Mouse (Mus musculus) midbrain, embryonic 11.5 days (tissue): ENCODE data around the gene Serinc4. TPM values are rescaled to one million over a fixed set of nuclear protein-coding genes. Genes with fewer than 3 reads are reported as not detected.

ENCODE experiments used
- ATAC-seq: fragments of 200-750 bp; cut with Nextera tagmentation; 2 replicates; pipeline ENCODE4 v1.8.0; 2017; ENCODE audit warnings: moderate TSS enrichment, moderate library complexity; ENCODE audit not compliant: low FRiP score
- DNase-seq: peaks from one replicate; pipeline ENCODE4 v3.0.0; 2015; ENCODE audit warnings: low spot score; ENCODE audit errors: missing footprints
- H3K27ac ChIP-seq: fragments of 300-500 bp; sonication (generic); 2 replicates; pipeline ENCODE4 v1.5.1; 2014; ENCODE audit warnings: low read depth, low read length
- H3K27me3 ChIP-seq: fragments of 300-500 bp; sonication (generic); 2 replicates; pipeline ENCODE4 v1.6.1; 2014; ENCODE audit warnings: mild to moderate bottlenecking, low read length, moderate library complexity, mixed read lengths; ENCODE audit not compliant: control insufficient read depth, insufficient read depth
- H3K36me3 ChIP-seq: fragments of 300-500 bp; sonication (generic); 2 replicates; pipeline ENCODE4 v1.6.1; 2014; ENCODE audit warnings: mild to moderate bottlenecking, low read length, moderate library complexity, mixed read lengths; ENCODE audit not compliant: control insufficient read depth, insufficient read depth
- H3K4me1 ChIP-seq: fragments of 300-500 bp; sonication (generic); 2 replicates; pipeline ENCODE4 v1.6.1; 2014; ENCODE audit warnings: low read length; ENCODE audit not compliant: control insufficient read depth, insufficient read depth
- H3K4me2 ChIP-seq: fragments of 300-500 bp; sonication (generic); 2 replicates; pipeline ENCODE4 v1.6.1; 2014; ENCODE audit warnings: mild to moderate bottlenecking, moderate library complexity
- H3K4me3 ChIP-seq: fragments of 300-500 bp; sonication (generic); 2 replicates; pipeline ENCODE4 v1.5.1; 2014; ENCODE audit warnings: low read depth, low read length
- H3K9ac ChIP-seq: fragments of 300-500 bp; sonication (generic); 2 replicates; pipeline ENCODE4 v1.6.1; 2014; ENCODE audit warnings: low read length
- H3K9me3 ChIP-seq: fragments of 300-500 bp; sonication (generic); 2 replicates; pipeline ENCODE4 v1.6.1; 2016; ENCODE audit warnings: low read length; ENCODE audit not compliant: control insufficient read depth
- WGBS: fragments of 180-500 bp; shearing (Covaris S2); extraction: QIAGEN DNeasy Blood & Tissue Kit; methylation state at CpG from one replicate; pipeline ENCODE4 v1.1.7; 2014; 5-methylcytosine and 5-hydroxymethylcytosine counted together
- polyA plus RNA-seq: library from polyadenylated mRNA; unstranded; fragments of >200 nt; fragmentation: Nextera tagmentation; extraction: Ambion mirVana; gene quantifications from 2 replicates; pipeline ENCODE4 v1.2.1, GENCODE M21; 2014

Serinc4 gene
- polyA plus RNA-seq, 1 experiment from 2014 or later, result 0.48 TPM

- H3K9ac ChIP-seq, result peak overlapping the region; percentile 97
- H3K4me2 ChIP-seq, result peak overlapping the region; percentile 95
- H3K27ac ChIP-seq, result peak overlapping the region; percentile 85
- WGBS, result under 1% methylated on average over 47 of the region's 54 CpGs
- H3K9me3 ChIP-seq, result no peaks in the 10 kb centered on the region
- ATAC-seq (peak; percentile 69), DNase-seq (peak; percentile 91)
- peaks cover 11% of the 10 kb centered on the region for H3K4me1 ChIP-seq
- H3K4me3 ChIP-seq, result peak overlapping the region; percentile 98
- 0 out of 2 replicates have a peak, but pooled peaks cover 5% of the 10 kb centered on the region for H3K36me3 ChIP-seq
- no peaks in the 10 kb centered on the region for H3K27me3 ChIP-seq
Observed at GRCm38 (mm10) chr2:121449545-121450011, 7.0 kb downstream of the Serinc4 start.

DNA sequence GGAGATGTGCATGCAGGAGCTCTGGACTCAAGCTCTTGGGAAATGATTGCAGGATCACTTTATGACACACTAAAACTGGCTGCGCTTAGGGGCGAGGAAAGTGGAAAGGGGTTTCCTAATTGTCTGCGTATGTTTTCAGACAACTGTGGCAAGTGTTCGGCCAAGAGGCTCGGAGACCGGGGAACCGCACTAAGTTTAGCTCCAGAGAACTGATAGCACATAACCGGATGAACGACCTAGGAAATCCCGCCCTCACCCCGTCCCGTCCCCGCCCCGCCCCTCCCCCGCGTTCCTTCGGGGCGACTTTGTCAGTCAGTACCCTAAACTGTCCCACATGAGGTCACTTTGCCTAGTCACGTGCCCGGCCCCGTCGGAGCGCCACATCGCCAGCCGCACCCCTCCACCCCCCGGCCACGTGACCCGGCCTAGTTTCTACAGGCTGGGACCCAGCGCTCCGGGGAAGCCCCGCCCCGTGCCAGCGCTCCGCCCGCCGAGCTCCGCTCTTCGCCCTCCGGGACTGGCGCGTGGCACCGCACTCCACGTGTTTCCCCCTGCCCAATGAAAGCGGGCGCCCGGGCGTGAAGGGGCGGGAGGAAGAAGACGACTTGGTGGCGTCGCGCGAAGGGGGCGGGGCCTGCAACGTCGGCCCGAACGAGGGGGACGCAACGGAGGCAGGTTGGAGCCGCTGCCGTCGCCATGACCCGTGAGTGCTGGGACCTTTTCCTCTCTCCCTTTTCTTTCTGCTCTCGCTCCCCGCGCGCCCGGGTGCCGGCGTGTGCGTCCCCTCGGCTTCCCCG lies 7.6 kb downstream of the Serinc4 start, which contains the start of gene Serf2:
TSS of gene Serf2 (plus strand) at position 457 of the 797 bp plus-strand sequence.
- WGBS, result under 1% methylated on average over 62 of the region's 74 CpGs

GRCm38 (mm10) chr2:121448136-121448535 lies 8.4 kb downstream of the Serinc4 start:
- H3K36me3 ChIP-seq, result 0 out of 2 replicates have a peak, but pooled peaks cover 4% of the 10 kb centered on the region
- peak overlapping the region; percentile 98 for H3K4me3 ChIP-seq
- DNase-seq (no peak), ATAC-seq (no peak)
- no peaks in the 10 kb centered on the region for H3K9me3 ChIP-seq
- H3K4me2 ChIP-seq, result peak overlapping the region; percentile 68
- H3K27me3 ChIP-seq, result peaks cover under 1% of the 10 kb centered on the region; the same call in 1 of the 2 replicates
- H3K9ac ChIP-seq, result peak overlapping the region; percentile 61
- 20% methylated on average over 9 of the region's 9 CpGs for WGBS
- peak overlapping the region; percentile 65; the same call in 1 of the 2 replicates for H3K27ac ChIP-seq
- peaks cover 11% of the 10 kb centered on the region for H3K4me1 ChIP-seq

More for the DNA sequence above, 7.6 kb downstream of the Serinc4 start, which contains the start of gene Serf2:
- H3K9ac ChIP-seq, result peak within 1 kb of the TSS; percentile 97
- no peaks in the 10 kb centered on the region for H3K27me3 ChIP-seq
- no peaks in the 10 kb centered on the region for H3K9me3 ChIP-seq
- ATAC-seq, result peak; percentile 99
- peaks cover 11% of the 10 kb centered on the region for H3K4me1 ChIP-seq
- 0 out of 2 replicates have a peak, but pooled peaks cover 4% of the 10 kb centered on the region for H3K36me3 ChIP-seq
- peak within 1 kb of the TSS; percentile 95 for H3K4me2 ChIP-seq
- DNase-seq, result peak; percentile 100
- peak within 1 kb of the TSS; percentile 98 for H3K4me3 ChIP-seq
- H3K27ac ChIP-seq, result peak within 1 kb of the TSS; percentile 85

DNA sequence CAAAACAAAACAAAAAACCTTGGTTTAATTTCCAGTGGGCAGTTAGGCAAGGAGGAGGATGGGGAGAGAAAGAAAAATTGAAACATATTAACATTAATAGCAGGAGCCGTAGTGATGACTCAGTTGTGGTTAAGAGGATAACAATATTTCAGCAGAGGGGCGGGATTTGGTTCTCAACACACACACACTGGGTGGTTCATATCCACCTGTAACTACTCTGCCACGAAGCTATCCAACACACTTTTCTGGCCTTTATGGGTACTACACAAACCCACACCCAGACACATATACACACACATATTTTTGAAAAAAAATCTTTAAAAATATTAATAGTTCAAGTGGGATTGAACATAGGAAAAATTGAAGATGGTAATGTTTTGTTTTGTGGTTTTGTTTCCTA lies 9.6 kb downstream of the Serinc4 start:
- Histone ChIP-seq H3K4me2 (no peak overlapping the region), H3K4me1 (peaks cover 17% of the 10 kb centered on the region), H3K27ac (no peak overlapping the region), H3K9me3 (no peaks in the 10 kb centered on the region), H3K4me3 (no peak overlapping the region), H3K36me3 (0 out of 2 replicates have a peak, but pooled peaks cover 4% of the 10 kb centered on the region), H3K9ac (no peak overlapping the region), H3K27me3 (peaks cover 12% of the 10 kb centered on the region)
- WGBS, result 96% methylated on average over 3 of the region's 3 CpGs
- ATAC-seq (no peak), DNase-seq (no peak)

DNA sequence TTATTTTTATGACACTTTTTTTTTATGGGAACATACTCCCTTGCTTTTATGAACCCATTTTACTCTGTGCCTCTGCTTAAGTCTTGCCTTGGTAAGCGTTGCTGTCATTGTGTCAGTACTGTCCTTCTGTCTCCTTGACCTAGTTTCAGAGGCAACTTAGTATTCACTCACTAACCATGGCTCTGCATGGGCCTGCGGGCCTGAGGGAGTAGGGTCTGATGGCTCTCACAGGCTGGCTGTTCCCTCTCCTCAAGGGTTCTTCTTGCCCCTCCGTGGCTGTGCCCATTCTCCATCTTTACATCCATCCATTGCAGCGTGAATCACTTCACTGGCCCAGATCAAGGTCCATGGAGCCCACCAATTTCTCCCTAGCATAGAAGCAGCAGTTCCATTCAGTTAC lies 10.1 kb downstream of the Serinc4 start:
- 83% methylated on average over 4 of the region's 4 CpGs for WGBS
- Histone ChIP-seq H3K4me3 (no peak overlapping the region), H3K27ac (no peak overlapping the region), H3K36me3 (0 out of 2 replicates have a peak, but pooled peaks cover 4% of the 10 kb centered on the region), H3K9me3 (no peaks in the 10 kb centered on the region), H3K9ac (no peak overlapping the region), H3K4me1 (peaks cover 20% of the 10 kb centered on the region), H3K4me2 (no peak overlapping the region), H3K27me3 (peaks cover 17% of the 10 kb centered on the region)
- DNase-seq, result no peak
- ATAC-seq, result no peak

GRCm38 (mm10) chr2:121445117-121445516 lies 11.5 kb downstream of the Serinc4 start:
- Histone ChIP-seq H3K36me3 (no peaks in the 10 kb centered on the region), H3K9ac (no peak overlapping the region), H3K4me1 (peaks cover 12% of the 10 kb centered on the region), H3K27ac (no peak overlapping the region), H3K4me2 (no peak overlapping the region), H3K9me3 (no peaks in the 10 kb centered on the region), H3K27me3 (peaks cover 22% of the 10 kb centered on the region), H3K4me3 (no peak overlapping the region)
- 87% methylated on average over 3 of the region's 3 CpGs for WGBS
- ATAC-seq (no peak), DNase-seq (no peak)

DNA sequence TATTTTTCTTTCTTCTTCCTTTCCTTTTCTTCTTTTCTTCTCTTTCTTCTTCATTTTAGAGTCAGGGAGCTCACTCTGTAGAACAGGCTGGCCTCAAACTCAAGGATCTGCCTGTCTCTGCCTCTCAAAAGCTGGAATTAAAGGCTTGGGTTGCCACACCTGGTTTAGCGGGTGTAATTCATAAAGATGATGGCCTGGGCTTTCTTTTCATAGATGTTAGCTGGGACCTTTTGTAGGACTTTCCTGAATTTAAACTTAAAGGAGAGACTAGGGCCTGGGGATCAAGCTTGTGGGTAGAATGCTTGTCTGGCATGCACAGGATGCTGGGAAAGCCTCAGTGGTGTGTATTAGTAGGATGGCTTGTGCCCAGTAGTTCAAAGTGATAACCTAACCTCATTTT lies 12.4 kb downstream of the Serinc4 start, which contains the start of gene Ell3:
TSS of gene Ell3 (minus strand) at position 101 of the 400 bp plus-strand sequence.
- DNase-seq, result no peak
- no peak within 1 kb of the TSS for H3K4me3 ChIP-seq
- H3K27ac ChIP-seq, result no peak within 1 kb of the TSS
- peaks cover 11% of the 10 kb centered on the region for H3K4me1 ChIP-seq
- H3K36me3 ChIP-seq, result no peaks in the 10 kb centered on the region
- H3K9me3 ChIP-seq, result no peaks in the 10 kb centered on the region
- no peak for ATAC-seq
- H3K27me3 ChIP-seq, result peaks cover 22% of the 10 kb centered on the region
- no peak within 1 kb of the TSS for H3K4me2 ChIP-seq
- no peak within 1 kb of the TSS for H3K9ac ChIP-seq
- 78% methylated on average over 1 of the region's 1 CpGs for WGBS

- ATAC-seq, result no peak
- peaks cover 9% of the 10 kb centered on the region for H3K4me1 ChIP-seq
- WGBS, result 22% methylated on average over 8 of the region's 8 CpGs
- DNase-seq, result no peak
- H3K36me3 ChIP-seq, result peaks cover 4% of the 10 kb centered on the region; the same call in 1 of the 2 replicates
- no peaks in the 10 kb centered on the region for H3K9me3 ChIP-seq
- peak overlapping the region; percentile 63; the same call in 1 of the 2 replicates for H3K4me2 ChIP-seq
- H3K27ac ChIP-seq, result no peak overlapping the region
- no peak overlapping the region for H3K9ac ChIP-seq
- no peak overlapping the region for H3K4me3 ChIP-seq
- peaks cover 22% of the 10 kb centered on the region for H3K27me3 ChIP-seq
Observed at GRCm38 (mm10) chr2:121443068-121443349, 13.6 kb downstream of the Serinc4 start.
